Mouse (Mus musculus) embryonic fibroblast, embryonic 13.5 days (primary cell): Measurements from ENCODE around the gene Etl4. TPM values are rescaled to one million over a fixed set of nuclear protein-coding genes. Genes with fewer than 3 reads are reported as not detected.

Experiments
- H3K27ac ChIP-seq: 2 replicates; pipeline ENCODE4 v1.5.1; 2012; ENCODE audit warnings: low read length, control low read depth, inconsistent platforms; ENCODE audit not compliant: insufficient read depth
- H3K4me1 ChIP-seq: 2 replicates; pipeline ENCODE4 v1.6.1; 2011; ENCODE audit warnings: low read length; ENCODE audit not compliant: control insufficient read depth, insufficient read depth
- H3K4me3 ChIP-seq: 2 replicates; pipeline ENCODE4 v1.5.1; 2011; ENCODE audit warnings: mild to moderate bottlenecking, control low read depth, low read length; ENCODE audit not compliant: insufficient read depth
- CTCF ChIP-seq: IDR thresholded peaks from 2 replicates; pipeline ENCODE4 v1.5.1; 2011; ENCODE audit warnings: mild to moderate bottlenecking, control low read depth, low read length, moderate library complexity, borderline replicate concordance; ENCODE audit not compliant: insufficient read depth
- POLR2A ChIP-seq: IDR thresholded peaks from 2 replicates; pipeline ENCODE4 v1.6.1; 2011; ENCODE audit warnings: low read depth, mild to moderate bottlenecking, control low read depth, low read length, moderate library complexity
- polyA plus RNA-seq: library from polyadenylated mRNA; stranded (reverse); fragments of >200 nt; gene quantifications from 2 replicates; pipeline ENCODE4 v1.2.4, GENCODE M21; 2011; ENCODE audit warnings: low read depth; ENCODE audit not compliant: missing spikeins, insufficient read length

Etl4 gene
- polyA plus RNA-seq, 1 experiment, result 44.0 TPM

GRCm38 (mm10) chr2:20580331-20580730, 670.8 kb downstream of the Etl4 start:
- Histone ChIP-seq H3K4me1 (peaks cover 11% of the 10 kb centered on the region), H3K27ac (no peak overlapping the region), H3K4me3 (no peak overlapping the region)
- TF ChIP-seq CTCF, result no peak
- no peak for TF ChIP-seq POLR2A

GRCm38 (mm10) chr2:20583032-20583431, 673.5 kb downstream of the Etl4 start:
- Histone ChIP-seq H3K27ac (no peak overlapping the region), H3K4me1 (peaks cover 11% of the 10 kb centered on the region), H3K4me3 (no peak overlapping the region)
- no peak for TF ChIP-seq CTCF
- TF ChIP-seq POLR2A, result no peak

GRCm38 (mm10) chr2:20583562-20584153, 674.1 kb downstream of the Etl4 start:
- Histone ChIP-seq H3K27ac (no peak overlapping the region), H3K4me1 (peaks cover 11% of the 10 kb centered on the region), H3K4me3 (no peak overlapping the region)
- TF ChIP-seq POLR2A, result no peak
- no peak for TF ChIP-seq CTCF

- Histone ChIP-seq H3K27ac (no peak overlapping the region), H3K4me1 (no peaks in the 10 kb centered on the region), H3K4me3 (no peak overlapping the region)
- TF ChIP-seq CTCF, result no peak
Measured at GRCm38 (mm10) chr2:20587913-20588312, 678.3 kb downstream of the Etl4 start.

GRCm38 (mm10) chr2:20588631-20589030, 679.1 kb downstream of the Etl4 start:
- no peak overlapping the region for H3K27ac ChIP-seq
- H3K4me1 ChIP-seq, result no peaks in the 10 kb centered on the region
- H3K4me3 ChIP-seq, result no peak overlapping the region
- TF ChIP-seq POLR2A, result no peak
- no peak for TF ChIP-seq CTCF

GRCm38 (mm10) chr2:20594129-20594528, 684.5 kb downstream of the Etl4 start:
- TF ChIP-seq POLR2A, result no peak
- TF ChIP-seq CTCF, result no peak

GRCm38 (mm10) chr2:20595000-20595399, 685.4 kb downstream of the Etl4 start:
- H3K4me3 ChIP-seq, result no peak overlapping the region
- H3K27ac ChIP-seq, result no peak overlapping the region
- no peaks in the 10 kb centered on the region for H3K4me1 ChIP-seq
- TF ChIP-seq CTCF, result no peak
- no peak for TF ChIP-seq POLR2A

More at GRCm38 (mm10) chr2:20594129-20594528, 684.5 kb downstream of the Etl4 start:
- H3K4me1 ChIP-seq, result no peaks in the 10 kb centered on the region
- H3K4me3 ChIP-seq, result no peak overlapping the region
- H3K27ac ChIP-seq, result no peak overlapping the region

GRCm38 (mm10) chr2:20596558-20596957, 687.0 kb downstream of the Etl4 start:
- Histone ChIP-seq H3K27ac (peak overlapping the region; percentile 83; the same call in 1 of the 2 replicates), H3K4me1 (no peaks in the 10 kb centered on the region), H3K4me3 (no peak overlapping the region)
- TF ChIP-seq POLR2A, result no peak

GRCm38 (mm10) chr2:20597193-20597592, 687.6 kb downstream of the Etl4 start:
- no peak for TF ChIP-seq POLR2A
- TF ChIP-seq CTCF, result no peak
- no peak overlapping the region for H3K4me3 ChIP-seq
- H3K4me1 ChIP-seq, result no peaks in the 10 kb centered on the region
- H3K27ac ChIP-seq, result peak overlapping the region; percentile 83

- H3K4me3 ChIP-seq, result no peak overlapping the region
- TF ChIP-seq CTCF (no peak), POLR2A (no peak)
- peak overlapping the region; percentile 72; the same call in 1 of the 2 replicates for H3K27ac ChIP-seq
- H3K4me1 ChIP-seq, result peaks cover 5% of the 10 kb centered on the region
Measured at GRCm38 (mm10) chr2:20602656-20603055, 693.1 kb downstream of the Etl4 start.

- TF ChIP-seq CTCF, result no peak
- no peak for TF ChIP-seq POLR2A
- Histone ChIP-seq H3K4me1 (peaks cover 5% of the 10 kb centered on the region), H3K4me3 (no peak overlapping the region), H3K27ac (peak overlapping the region; percentile 72)
Measured at GRCm38 (mm10) chr2:20603536-20603935, 694.0 kb downstream of the Etl4 start.
